Mouse (Mus musculus): Measurements from ENCODE around the gene S100a7a.

GRCm38 (mm10) chr3:90653717-90654116, at the start of gene S100a7a:
- TF ChIP-seq POLR2A (IDR thresholded peaks at IDR 0.05; ENCODE audit: low read depth, low read length): no peak
- TF ChIP-seq CTCF (IDR thresholded peaks at IDR 0.05; ENCODE audit: extremely low read depth, insufficient read depth, insufficient read length, insufficient replicate concordance): no peak

All from spleen, adult 2 months (tissue).